Mouse (Mus musculus) midbrain, embryonic 14.5 days (tissue): ENCODE results near the gene Mrpl45. TPM values are rescaled to one million over a fixed set of nuclear protein-coding genes. Genes with fewer than 3 reads are reported as not detected.

Experiments
- ATAC-seq: fragments of 200-750 bp; cut with Nextera tagmentation; 2 replicates; pipeline ENCODE4 v1.8.0; 2017; ENCODE audit warnings: moderate number of reproducible peaks, moderate library complexity; ENCODE audit not compliant: low FRiP score, low TSS enrichment
- DNase-seq: peaks from one replicate; pipeline ENCODE4 v3.0.0-alpha.2; 2015
- H3K27ac ChIP-seq: fragments of 300-500 bp; sonication (generic); replicated peaks from 2 replicates; pipeline ENCODE4 v1.5.1; 2014; ENCODE audit warnings: mild to moderate bottlenecking, low read depth, low read length, moderate library complexity
- H3K27me3 ChIP-seq: fragments of 300-500 bp; sonication (generic); 2 replicates; pipeline ENCODE4 v1.6.1; 2014; ENCODE audit warnings: low read length, control low read depth, mixed read lengths; ENCODE audit not compliant: control insufficient read depth, insufficient read depth
- H3K36me3 ChIP-seq: fragments of 300-500 bp; sonication (generic); 2 replicates; pipeline ENCODE4 v1.6.1; 2014; ENCODE audit warnings: low read length, control low read depth; ENCODE audit not compliant: control insufficient read depth, insufficient read depth
- H3K4me1 ChIP-seq: fragments of 300-500 bp; sonication (generic); 2 replicates; pipeline ENCODE4 v1.6.1; 2014; ENCODE audit warnings: mild to moderate bottlenecking, antibody characterized with exemption, low read length, control low read depth; ENCODE audit not compliant: control insufficient read depth, insufficient read depth
- H3K4me2 ChIP-seq: fragments of 300-500 bp; sonication (generic); 2 replicates; pipeline ENCODE4 v1.6.1; 2014; ENCODE audit warnings: mild to moderate bottlenecking, low read length, moderate library complexity
- H3K4me3 ChIP-seq: fragments of 300-500 bp; sonication (generic); replicated peaks from 2 replicates; pipeline ENCODE4 v1.5.1; 2014; ENCODE audit warnings: low read depth, low read length
- H3K9ac ChIP-seq: fragments of 300-500 bp; sonication (generic); replicated peaks from 2 replicates; pipeline ENCODE4 v1.6.1; 2014; ENCODE audit warnings: mild to moderate bottlenecking, low read length, moderate library complexity
- H3K9me3 ChIP-seq: fragments of 300-500 bp; sonication (generic); 2 replicates; pipeline ENCODE4 v1.6.1; 2016; ENCODE audit warnings: low read length, control low read depth, mixed read lengths; ENCODE audit not compliant: control insufficient read depth
- WGBS: fragments of 180-500 bp; shearing (Covaris S2); extraction: QIAGEN DNeasy Blood & Tissue Kit; methylation state at CpG from one replicate; pipeline ENCODE4 v1.1.7; 2014; 5-methylcytosine and 5-hydroxymethylcytosine counted together
- polyA plus RNA-seq: library from polyadenylated mRNA; unstranded; fragments of >200 nt; fragmentation: Nextera tagmentation; extraction: Ambion mirVana; gene quantifications from 2 replicates; pipeline ENCODE4 v1.2.1, GENCODE M21; 2014

The Mrpl45 gene
- polyA plus RNA-seq, 1 experiment from 2014 or later = 39.4 TPM

- Histone ChIP-seq H3K4me2 (no peak overlapping the region), H3K9me3 (no peaks in the 10 kb centered on the region), H3K36me3 (peaks cover 36% of the 10 kb centered on the region), H3K4me1 (peaks cover 3% of the 10 kb centered on the region; the same call in 1 of the 2 replicates), H3K27ac (no peak overlapping the region), H3K9ac (no peak overlapping the region), H3K27me3 (no peaks in the 10 kb centered on the region), H3K4me3 (no peak overlapping the region)
- no peak for DNase-seq
- 91% methylated on average over 2 of the region's 2 CpGs for WGBS
- no peak for ATAC-seq
Measured at GRCm38 (mm10) chr11:97373402-97373801, 57.9 kb downstream of the Mrpl45 start.

Other genes with a start within 250 kb of the Mrpl45 start
- 0.13 TPM in 1 of 2 replicates, not detected in the other for gene Tbx21, start 200.4 kb upstream of the Mrpl45 start, polyA plus RNA-seq
- 9.1 and 9.2 TPM in 2 replicates for gene Tbkbp1, start 164.2 kb upstream of the Mrpl45 start, polyA plus RNA-seq
- gene Kpnb1, start 127.8 kb upstream of the Mrpl45 start, polyA plus RNA-seq = 33.8 and 48.6 TPM in 2 replicates
- 115 and 135 TPM in 2 replicates for gene Npepps, start 35.1 kb upstream of the Mrpl45 start, polyA plus RNA-seq
- gene Gpr179, start 36.4 kb downstream of the Mrpl45 start, polyA plus RNA-seq = 0.30 and 0.36 TPM in 2 replicates
- 6.9 and 10.4 TPM in 2 replicates for gene Socs7, start 46.8 kb downstream of the Mrpl45 start, polyA plus RNA-seq
- 7.8 and 13.1 TPM in 2 replicates for gene Arhgap23, start 99.8 kb downstream of the Mrpl45 start, polyA plus RNA-seq
- gene 4933428G20Rik, start 184.6 kb downstream of the Mrpl45 start, polyA plus RNA-seq = 0.51 TPM in 1 of 2 replicates, not detected in the other